Mouse (Mus musculus) megakaryocyte, embryonic 14.5 days (primary cell): ENCODE data around the gene Frem2.

Experiments
- FLI1 ChIP-seq: IDR thresholded peaks from 2 replicates; pipeline ENCODE4 v1.6.1; 2012; ENCODE audit warnings: low read length, inconsistent platforms, mixed read lengths
- GATA1 ChIP-seq: IDR thresholded peaks from 3 replicates; pipeline ENCODE4 v1.6.1; 2012; ENCODE audit warnings: mixed read lengths, low read length, inconsistent platforms, borderline replicate concordance

DNA sequence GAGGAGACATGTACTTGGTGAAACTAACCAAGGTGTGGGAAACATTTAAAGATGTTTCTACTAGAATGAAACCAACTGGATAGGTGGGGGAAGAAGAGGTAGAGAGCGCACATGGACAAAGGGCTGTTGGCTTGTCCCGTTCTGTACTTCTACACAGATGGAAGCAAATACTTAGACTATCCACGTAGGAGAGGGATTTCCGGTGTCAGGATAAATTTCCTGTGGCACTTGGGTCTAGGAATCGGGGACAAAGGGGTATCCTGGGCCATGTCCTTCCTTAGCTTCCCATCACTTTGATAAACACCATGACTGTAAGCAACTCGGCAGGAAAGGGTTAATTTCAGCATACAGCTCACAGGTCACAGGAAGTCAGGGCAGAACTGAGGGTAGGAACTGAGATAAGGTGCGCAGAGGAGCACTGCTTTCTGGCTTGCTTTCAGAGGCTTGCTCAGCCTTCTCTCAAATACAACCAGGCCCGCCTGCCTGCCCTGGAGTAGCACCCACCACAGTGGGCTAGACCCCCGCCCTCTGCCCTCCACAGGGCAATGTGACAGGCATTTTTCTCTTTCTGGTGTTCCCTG is 170.1 kb downstream of the Frem2 start:
- TF ChIP-seq GATA1 = no peak
- no peak for TF ChIP-seq FLI1
